Mouse (Mus musculus) B cell, adult 2 months (primary cell): Measurements from ENCODE around the gene Zfp942.

Experiments
- DNase-seq, 2 experiments: peaks; one replicate each; pipeline ENCODE4 v3.0.0; 2022

Gene Zfp942

GRCm38 (mm10) chr17:21962107-21962907, at the start of gene Zfp942, which contains the start of gene Zfp943:
Zfp942 (minus strand) TSS chr17:21962464.
Zfp943 (plus strand) TSS chr17:21962552.
- peak; percentile 77 to 84 for DNase-seq

DNA sequence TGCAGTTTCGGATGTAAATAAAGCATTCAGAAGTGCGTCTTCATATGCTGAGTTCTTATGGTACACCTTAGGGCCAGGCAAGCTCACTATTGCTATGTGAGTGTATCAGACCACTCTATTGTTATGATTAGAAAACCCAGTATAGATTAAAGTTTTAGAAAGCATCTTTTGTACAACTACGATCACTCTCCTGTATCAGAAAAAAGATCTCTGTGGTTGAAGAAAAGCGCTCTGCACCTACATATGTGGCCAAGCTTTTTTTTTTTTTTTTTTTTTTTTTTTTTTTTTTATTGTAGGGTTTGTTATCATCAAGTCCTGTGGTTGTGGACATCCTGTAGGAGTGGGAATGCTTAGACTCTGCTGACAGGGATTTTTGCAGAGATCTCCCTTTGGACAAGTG, 1.0 kb upstream of the Zfp942 start:
- no peak for DNase-seq

- DNase-seq, result peak; percentile 45 to 48
Observed at GRCm38 (mm10) chr17:21909456-21910052, 52.7 kb downstream of the Zfp942 start, which contains the start of gene Zfp995. Zfp995 (minus strand) TSS chr17:21909926.

DNA sequence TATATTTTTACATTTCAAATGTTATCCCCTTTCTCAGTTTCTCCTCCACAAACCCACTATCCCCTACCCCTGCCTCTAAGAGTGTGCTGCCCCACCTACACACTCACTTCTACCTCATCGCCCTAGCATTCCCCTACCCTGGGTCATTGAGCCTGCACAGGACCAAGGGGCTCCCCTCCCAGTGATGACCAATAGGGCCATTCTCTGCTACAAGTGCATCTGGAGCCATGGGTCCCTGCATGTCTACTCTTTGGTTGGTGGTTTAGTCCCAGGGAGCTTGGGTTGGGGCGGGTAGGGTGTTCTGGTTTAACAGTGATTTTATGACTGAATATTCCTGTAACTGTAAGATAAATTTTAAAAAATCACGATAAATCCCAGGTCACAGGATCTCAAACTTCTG, 53.2 kb downstream of the Zfp942 start:
- DNase-seq, result peak in 1 of 2 experiments; percentile 1
